Mouse (Mus musculus) heart, embryonic 16.5 days (tissue): ENCODE measurements around the gene 4931406P16Rik. TPM values are rescaled to one million over a fixed set of nuclear protein-coding genes. Genes with fewer than 3 reads are reported as not detected.
"Not testable (repeated sequence)": the region's sequence is repeated elsewhere in the genome, so short reads cannot be mapped to it uniquely, and the experiment has no call there.

Experiments used
- ATAC-seq: fragments of 200-750 bp; cut with Nextera tagmentation; replicated peaks from 2 replicates; pipeline ENCODE4 v1.8.0; 2017; ENCODE audit warnings: moderate number of reproducible peaks; ENCODE audit not compliant: insufficient read depth, low FRiP score; ENCODE audit errors: extremely low read depth
- H3K27ac ChIP-seq: fragments of 300-500 bp; sonication (generic); 2 replicates; pipeline ENCODE4 v1.5.1; 2014; ENCODE audit warnings: mild to moderate bottlenecking, low read length, control low read depth, moderate library complexity
- H3K27me3 ChIP-seq: fragments of 300-500 bp; sonication (generic); 2 replicates; pipeline ENCODE4 v1.6.1; 2014; ENCODE audit warnings: low read length, mixed read lengths; ENCODE audit not compliant: control insufficient read depth, insufficient read depth
- H3K36me3 ChIP-seq: fragments of 300-500 bp; sonication (generic); 2 replicates; pipeline ENCODE4 v1.6.1; 2014; ENCODE audit not compliant: control insufficient read depth, insufficient read depth
- H3K4me1 ChIP-seq: fragments of 300-500 bp; sonication (generic); 2 replicates; pipeline ENCODE4 v1.6.1; 2014; ENCODE audit warnings: low read length, mixed read lengths; ENCODE audit not compliant: control insufficient read depth, insufficient read depth
- H3K4me2 ChIP-seq: fragments of 300-500 bp; sonication (generic); 2 replicates; pipeline ENCODE4 v1.6.1; 2014; ENCODE audit warnings: low read depth, mild to moderate bottlenecking, control low read depth, low read length
- H3K4me3 ChIP-seq: fragments of 300-500 bp; sonication (generic); 2 replicates; pipeline ENCODE4 v1.5.1; 2014; ENCODE audit warnings: mild to moderate bottlenecking, control low read depth, low read length
- H3K9ac ChIP-seq: fragments of 300-500 bp; sonication (generic); 2 replicates; pipeline ENCODE4 v1.6.1; 2014; ENCODE audit warnings: low read length, control low read depth
- H3K9me3 ChIP-seq: fragments of 300-500 bp; sonication (generic); replicated peaks from 2 replicates; pipeline ENCODE4 v1.6.1; 2016; ENCODE audit warnings: low read length; ENCODE audit not compliant: control insufficient read depth
- WGBS: fragments of 180-500 bp; shearing (Covaris S2); extraction: QIAGEN DNeasy Blood & Tissue Kit; methylation state at CpG from one replicate; pipeline ENCODE4 v1.1.7; 2014; 5-methylcytosine and 5-hydroxymethylcytosine counted together
- polyA plus RNA-seq: library from polyadenylated mRNA; unstranded; fragments of >200 nt; fragmentation: Nextera tagmentation; extraction: Ambion mirVana; gene quantifications from 2 replicates; pipeline ENCODE4 v1.2.1, GENCODE M21; 2015

The 4931406P16Rik gene
- polyA plus RNA-seq, 1 experiment from 2014 or later = 24.8 TPM

- peaks cover 23% of the 10 kb centered on the region for H3K36me3 ChIP-seq
- no peaks in the 10 kb centered on the region for H3K27me3 ChIP-seq
- H3K4me2 ChIP-seq = no peak overlapping the region
- H3K9me3 ChIP-seq = peaks cover 7% of the 10 kb centered on the region
- no peak overlapping the region for H3K4me3 ChIP-seq
- WGBS = 70% methylated on average over 5 of the region's 5 CpGs
- no peak overlapping the region; the same call in 1 of the 2 replicates for H3K27ac ChIP-seq
- no peak overlapping the region for H3K9ac ChIP-seq
- H3K4me1 ChIP-seq = peaks cover 20% of the 10 kb centered on the region
- ATAC-seq = peak; percentile 51; the same call in 1 of the 2 replicates
Observed at GRCm38 (mm10) chr7:34339164-34339489, 25.8 kb upstream of the 4931406P16Rik start.

- ATAC-seq = peak; percentile 59
- peaks cover 18% of the 10 kb centered on the region for H3K36me3 ChIP-seq
- 40% methylated on average over 9 of the region's 9 CpGs for WGBS
- no peaks in the 10 kb centered on the region for H3K27me3 ChIP-seq
- H3K9ac ChIP-seq = no peak overlapping the region
- H3K9me3 ChIP-seq = peaks cover 7% of the 10 kb centered on the region
- no peak overlapping the region for H3K4me3 ChIP-seq
- peaks cover 20% of the 10 kb centered on the region for H3K4me1 ChIP-seq
- H3K27ac ChIP-seq = peak overlapping the region; percentile 67
- peak overlapping the region; percentile 32; the same call in 1 of the 2 replicates for H3K4me2 ChIP-seq
Observed at GRCm38 (mm10) chr7:34338445-34339163, 25.3 kb upstream of the 4931406P16Rik start.

- Histone ChIP-seq H3K36me3 (peaks cover 5% of the 10 kb centered on the region; the same call in 1 of the 2 replicates), H3K9ac (no peak overlapping the region), H3K9me3 (peaks cover 7% of the 10 kb centered on the region), H3K4me3 (no peak overlapping the region), H3K4me2 (no peak overlapping the region), H3K27ac (no peak overlapping the region), H3K27me3 (no peaks in the 10 kb centered on the region), H3K4me1 (peaks cover 20% of the 10 kb centered on the region)
- ATAC-seq = no peak
- WGBS = 85% methylated on average over 2 of the region's 2 CpGs
Observed at GRCm38 (mm10) chr7:34337268-34337667, 23.9 kb upstream of the 4931406P16Rik start.

GRCm38 (mm10) chr7:34336545-34336944 is 23.2 kb upstream of the 4931406P16Rik start:
- H3K9me3 ChIP-seq, H3K9ac ChIP-seq, ATAC-seq, H3K36me3 ChIP-seq, H3K27ac ChIP-seq, H3K4me2 ChIP-seq, H3K4me3 ChIP-seq, H3K27me3 ChIP-seq: not testable (repeated sequence)
- peaks cover 20% of the 10 kb centered on the region for H3K4me1 ChIP-seq
- WGBS = 100% methylated on average over 1 of the region's 1 CpGs

- H3K4me3 ChIP-seq = no peak overlapping the region
- no peak overlapping the region for H3K4me2 ChIP-seq
- ATAC-seq = peak; percentile 70
- 34% methylated on average over 3 of the region's 3 CpGs for WGBS
- H3K9ac ChIP-seq = no peak overlapping the region
- no peaks in the 10 kb centered on the region for H3K27me3 ChIP-seq
- 0 out of 2 replicates have a peak, but pooled peaks cover 4% of the 10 kb centered on the region for H3K4me1 ChIP-seq
- no peaks in the 10 kb centered on the region for H3K36me3 ChIP-seq
- H3K27ac ChIP-seq = no peak overlapping the region
- H3K9me3 ChIP-seq = peaks cover 3% of the 10 kb centered on the region; the same call in 1 of the 2 replicates
Observed at GRCm38 (mm10) chr7:34327493-34327892, 14.1 kb upstream of the 4931406P16Rik start.

- WGBS = 79% methylated on average over 1 of the region's 1 CpGs
- Histone ChIP-seq H3K4me2 (no peak overlapping the region), H3K9ac (no peak overlapping the region), H3K4me1 (0 out of 2 replicates have a peak, but pooled peaks cover 4% of the 10 kb centered on the region), H3K9me3 (peaks cover 3% of the 10 kb centered on the region; the same call in 1 of the 2 replicates), H3K27ac (no peak overlapping the region), H3K36me3 (no peaks in the 10 kb centered on the region), H3K27me3 (no peaks in the 10 kb centered on the region), H3K4me3 (no peak overlapping the region)
- ATAC-seq = no peak
Observed at GRCm38 (mm10) chr7:34324857-34325256, 11.5 kb upstream of the 4931406P16Rik start.

GRCm38 (mm10) chr7:34324005-34324404 is 10.7 kb upstream of the 4931406P16Rik start:
- Histone ChIP-seq H3K4me1 (0 out of 2 replicates have a peak, but pooled peaks cover 4% of the 10 kb centered on the region), H3K9me3 (peaks cover 3% of the 10 kb centered on the region; the same call in 1 of the 2 replicates), H3K36me3 (no peaks in the 10 kb centered on the region), H3K4me2 (no peak overlapping the region), H3K27me3 (no peaks in the 10 kb centered on the region), H3K4me3 (no peak overlapping the region), H3K9ac (no peak overlapping the region), H3K27ac (no peak overlapping the region)
- ATAC-seq = no peak
- WGBS = 94% methylated on average over 2 of the region's 2 CpGs

GRCm38 (mm10) chr7:34323351-34323750 is 10.0 kb upstream of the 4931406P16Rik start:
- WGBS = 49% methylated on average over 8 of the region's 8 CpGs
- Histone ChIP-seq H3K4me3 (no peak overlapping the region), H3K9ac (no peak overlapping the region), H3K4me1 (peaks cover 5% of the 10 kb centered on the region), H3K9me3 (peaks cover 3% of the 10 kb centered on the region; the same call in 1 of the 2 replicates), H3K27me3 (no peaks in the 10 kb centered on the region), H3K36me3 (no peaks in the 10 kb centered on the region), H3K4me2 (no peak overlapping the region), H3K27ac (no peak overlapping the region; the same call in 1 of the 2 replicates)
- no peak for ATAC-seq

GRCm38 (mm10) chr7:34321958-34322357 is 8.6 kb upstream of the 4931406P16Rik start:
- Histone ChIP-seq H3K27me3 (no peaks in the 10 kb centered on the region), H3K36me3 (no peaks in the 10 kb centered on the region), H3K9me3 (peaks cover 3% of the 10 kb centered on the region; the same call in 1 of the 2 replicates), H3K9ac (no peak overlapping the region), H3K4me2 (no peak overlapping the region), H3K4me1 (peaks cover 4% of the 10 kb centered on the region), H3K4me3 (no peak overlapping the region), H3K27ac (no peak overlapping the region)
- 54% methylated on average over 4 of the region's 4 CpGs for WGBS
- ATAC-seq = no peak
